Mouse (Mus musculus) myocyte (in vitro differentiated cells): Measurements from ENCODE around the gene Stk24. TPM values are rescaled to one million over a fixed set of nuclear protein-coding genes. Genes with fewer than 3 reads are reported as not detected.

ENCODE experiments used
- H3K27me3 ChIP-seq: one replicate; pipeline ENCODE4 v1.6.1; 2011; ENCODE audit not compliant: control insufficient read depth, insufficient read depth, insufficient read length
- H3K36me3 ChIP-seq: one replicate; pipeline ENCODE4 v1.6.1; 2011; ENCODE audit not compliant: control insufficient read depth, insufficient read depth
- H3K4me2 ChIP-seq: one replicate; pipeline ENCODE4 v1.6.1; 2011; ENCODE audit warnings: low read depth, control low read depth
- H3K4me3 ChIP-seq: one replicate; pipeline ENCODE4 v1.5.1; 2011; ENCODE audit warnings: mild to moderate bottlenecking, control low read depth, moderate library complexity
- H3K79me2 ChIP-seq: one replicate; pipeline ENCODE4 v1.6.1; 2011; ENCODE audit not compliant: control insufficient read depth, insufficient read depth
- H3ac ChIP-seq: one replicate; pipeline ENCODE4 v1.6.1; 2011; ENCODE audit not compliant: control insufficient read depth, insufficient read length
- CEBPB ChIP-seq: IDR thresholded peaks from 2 replicates; pipeline ENCODE4 v1.6.1; 2011; ENCODE audit warnings: mild to moderate bottlenecking, moderate library complexity; ENCODE audit not compliant: poor library complexity, insufficient read depth, severe bottlenecking
- E2F4 ChIP-seq: IDR thresholded peaks from one replicate; pipeline ENCODE4 v1.6.1; 2011; ENCODE audit warnings: mild to moderate bottlenecking, control low read depth, moderate library complexity; ENCODE audit not compliant: insufficient read depth
- MAX ChIP-seq: IDR thresholded peaks from one replicate; pipeline ENCODE4 v1.6.1; 2011; ENCODE audit warnings: low read depth, mild to moderate bottlenecking, control low read depth
- MYOD1 ChIP-seq, 3 experiments: IDR thresholded peaks; one replicate each; pipeline ENCODE4 v1.6.1; 2011; ENCODE audit warnings: control low read depth in 2 of 3, low read depth in 2 of 3, mild to moderate bottlenecking in 2 of 3, moderate library complexity in 1 of 3; ENCODE audit not compliant: insufficient read length in 2 of 3, control insufficient read depth in 1 of 3
- MYOG ChIP-seq, 3 experiments: IDR thresholded peaks; one replicate each; pipeline ENCODE4 v1.6.1; 2011; ENCODE audit warnings: control low read depth in 2 of 3, low read depth in 2 of 3, mild to moderate bottlenecking in 2 of 3; ENCODE audit not compliant: insufficient read length in 2 of 3, control insufficient read depth in 1 of 3, insufficient read depth in 1 of 3
- POLR2A ChIP-seq: IDR thresholded peaks from one replicate; pipeline ENCODE4 v1.6.1; 2011; ENCODE audit warnings: low read depth, mild to moderate bottlenecking, control low read depth, moderate library complexity; ENCODE audit not compliant: insufficient read length
- POLR2AphosphoS2 ChIP-seq: IDR thresholded peaks from one replicate; pipeline ENCODE4 v1.6.1; 2011; ENCODE audit warnings: low read depth, control low read depth; ENCODE audit not compliant: insufficient read length
- REST ChIP-seq: IDR thresholded peaks from one replicate; pipeline ENCODE4 v1.6.1; 2011; ENCODE audit warnings: mild to moderate bottlenecking, control low read depth, moderate library complexity; ENCODE audit not compliant: insufficient read depth, insufficient read length
- SRF ChIP-seq: IDR thresholded peaks from one replicate; pipeline ENCODE4 v1.6.1; 2011; ENCODE audit warnings: low read depth; ENCODE audit not compliant: control insufficient read depth, insufficient read length
- TCF12 ChIP-seq: IDR thresholded peaks from one replicate; pipeline ENCODE4 v1.6.1; 2011; ENCODE audit warnings: mild to moderate bottlenecking, control low read depth; ENCODE audit not compliant: poor library complexity, insufficient read depth, severe bottlenecking
- TCF3 ChIP-seq: IDR thresholded peaks from one replicate; pipeline ENCODE4 v1.6.1; 2011; ENCODE audit warnings: low read depth, control low read depth; ENCODE audit not compliant: insufficient read length
- USF1 ChIP-seq: IDR thresholded peaks from one replicate; pipeline ENCODE4 v1.6.1; 2011; ENCODE audit warnings: low read depth, mild to moderate bottlenecking, control low read depth, moderate library complexity
- polyA plus RNA-seq: library from polyadenylated mRNA; unstranded; fragments of >200 nt; fragmentation: generic; extraction: Trizol; gene quantifications from one replicate; pipeline ENCODE4 v1.2.1, GENCODE M21; 2012; ENCODE audit warnings: missing spikeins

Gene Stk24
- polyA plus RNA-seq, 1 experiment: 26.9 TPM

DNA sequence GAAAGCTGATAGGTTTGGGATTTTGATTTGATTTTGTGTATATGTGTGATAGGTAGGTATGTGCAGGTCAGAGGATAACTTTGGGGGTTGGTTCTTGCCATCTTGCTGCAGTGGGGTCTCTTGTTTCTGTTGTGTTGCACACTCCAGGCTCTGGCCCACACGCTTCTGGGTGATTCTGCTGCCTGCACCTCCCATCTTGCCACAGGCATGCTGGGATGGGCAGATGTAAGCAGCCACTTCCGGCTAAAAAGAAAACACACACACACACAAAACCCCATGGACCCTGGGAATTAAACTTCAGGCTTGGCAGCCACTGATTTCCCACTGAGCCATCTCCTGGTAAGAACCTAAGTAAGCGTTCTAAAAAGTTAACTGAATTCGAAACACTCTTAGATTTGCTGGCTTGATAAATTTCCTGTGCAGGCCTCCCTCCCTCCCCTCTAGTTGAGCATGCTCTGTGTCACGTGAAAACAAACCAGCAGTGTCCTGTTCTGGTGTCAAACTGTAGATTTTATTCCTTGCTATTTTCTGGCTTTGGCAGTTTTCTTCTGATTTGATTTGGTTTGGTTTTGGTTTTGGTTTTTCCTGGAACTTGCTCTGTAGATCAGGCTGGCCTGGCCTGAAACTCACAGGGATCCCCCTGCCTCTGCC lies 118.5 kb downstream of the Stk24 start:
- Histone ChIP-seq H3ac (no peak overlapping the region), H3K4me3 (no peak overlapping the region), H3K36me3 (peaks cover 13% of the 10 kb centered on the region), H3K4me2 (no peak overlapping the region), H3K79me2 (no peaks in the 10 kb centered on the region), H3K27me3 (no peaks in the 10 kb centered on the region)
- TF ChIP-seq TCF3: no peak
- no peak for TF ChIP-seq POLR2AphosphoS2
- no peak for TF ChIP-seq REST
- TF ChIP-seq POLR2A: no peak
- no peak for TF ChIP-seq TCF12
- no peak for TF ChIP-seq MYOG (IDR thresholded peaks at IDR 0.05; ENCODE audit: control insufficient read depth in 1 of 3, insufficient read depth in 1 of 3, insufficient read length in 2 of 3, low read depth in 2 of 3)
- TF ChIP-seq E2F4: no peak
- no peak for TF ChIP-seq SRF
- no peak for TF ChIP-seq MAX
- no peak for TF ChIP-seq USF1
- TF ChIP-seq CEBPB: no peak
- no peak for TF ChIP-seq MYOD1 (IDR thresholded peaks at IDR 0.05; ENCODE audit: control insufficient read depth in 1 of 3, insufficient read length in 2 of 3, low read depth in 2 of 3)

DNA sequence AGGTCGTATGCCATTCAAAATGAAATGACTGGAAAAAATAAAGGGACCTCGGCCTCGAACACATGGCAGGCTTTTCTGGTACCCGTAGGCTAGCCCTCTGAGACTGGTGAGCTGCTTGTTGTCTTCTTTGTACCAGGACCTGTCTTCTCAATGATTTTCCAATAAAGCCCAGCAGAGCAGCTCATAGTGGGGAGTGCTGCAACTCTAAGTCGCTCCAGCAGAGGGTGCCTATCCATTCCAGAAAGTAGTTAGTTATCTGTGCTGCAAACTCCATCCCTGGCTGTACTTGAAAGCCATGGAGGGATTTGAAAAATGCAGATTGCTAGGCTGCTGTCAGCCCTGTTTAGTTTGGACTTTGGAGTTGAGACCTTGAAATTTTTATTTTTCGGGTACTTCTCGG lies 120.0 kb downstream of the Stk24 start:
- peaks cover 14% of the 10 kb centered on the region for H3K36me3 ChIP-seq
- H3K79me2 ChIP-seq: no peaks in the 10 kb centered on the region
- no peak overlapping the region for H3K4me2 ChIP-seq
- no peak overlapping the region for H3K4me3 ChIP-seq
- no peaks in the 10 kb centered on the region for H3K27me3 ChIP-seq
- H3ac ChIP-seq: no peak overlapping the region
- TF ChIP-seq USF1 (no peak), REST (no peak), MYOD1 (IDR thresholded peaks at IDR 0.05; ENCODE audit: control insufficient read depth in 1 of 3, insufficient read length in 2 of 3, low read depth in 2 of 3) (no peak), MAX (no peak), E2F4 (no peak), POLR2AphosphoS2 (no peak), TCF3 (no peak), MYOG (IDR thresholded peaks at IDR 0.05; ENCODE audit: control insufficient read depth in 1 of 3, insufficient read depth in 1 of 3, insufficient read length in 2 of 3, low read depth in 2 of 3) (no peak), CEBPB (no peak), POLR2A (no peak), SRF (no peak), TCF12 (no peak)

DNA sequence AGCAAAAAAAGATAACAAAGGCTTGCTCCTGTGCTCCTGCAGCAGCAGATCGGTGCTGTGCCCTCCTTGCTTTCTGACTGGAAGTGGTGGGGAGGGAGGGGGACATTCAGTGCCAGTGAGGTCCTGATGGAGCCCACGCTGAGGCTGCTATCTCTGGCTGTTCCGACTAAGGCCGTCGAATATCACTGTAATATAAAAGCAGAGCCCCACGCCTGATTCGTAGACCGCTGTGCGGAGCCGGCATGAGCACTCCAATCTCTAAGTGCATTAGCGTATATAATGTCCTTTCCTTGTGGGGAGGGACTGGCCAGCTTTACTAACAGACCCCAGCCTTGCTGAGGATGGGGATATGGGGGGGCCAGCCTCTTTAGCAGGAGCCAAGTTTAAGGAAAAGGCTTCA lies 120.5 kb downstream of the Stk24 start:
- peaks cover 17% of the 10 kb centered on the region for H3K36me3 ChIP-seq
- H3K27me3 ChIP-seq: no peaks in the 10 kb centered on the region
- H3K4me2 ChIP-seq: no peak overlapping the region
- H3ac ChIP-seq: no peak overlapping the region
- no peak overlapping the region for H3K4me3 ChIP-seq
- H3K79me2 ChIP-seq: no peaks in the 10 kb centered on the region
- no peak for TF ChIP-seq MAX
- no peak for TF ChIP-seq TCF12
- TF ChIP-seq USF1: no peak
- TF ChIP-seq POLR2AphosphoS2: no peak
- no peak for TF ChIP-seq MYOG (IDR thresholded peaks at IDR 0.05; ENCODE audit: control insufficient read depth in 1 of 3, insufficient read depth in 1 of 3, insufficient read length in 2 of 3, low read depth in 2 of 3)
- no peak for TF ChIP-seq MYOD1 (IDR thresholded peaks at IDR 0.05; ENCODE audit: control insufficient read depth in 1 of 3, insufficient read length in 2 of 3, low read depth in 2 of 3)
- no peak for TF ChIP-seq CEBPB
- TF ChIP-seq POLR2A: no peak
- TF ChIP-seq SRF: no peak
- TF ChIP-seq REST: no peak
- TF ChIP-seq TCF3: no peak
- no peak for TF ChIP-seq E2F4

DNA sequence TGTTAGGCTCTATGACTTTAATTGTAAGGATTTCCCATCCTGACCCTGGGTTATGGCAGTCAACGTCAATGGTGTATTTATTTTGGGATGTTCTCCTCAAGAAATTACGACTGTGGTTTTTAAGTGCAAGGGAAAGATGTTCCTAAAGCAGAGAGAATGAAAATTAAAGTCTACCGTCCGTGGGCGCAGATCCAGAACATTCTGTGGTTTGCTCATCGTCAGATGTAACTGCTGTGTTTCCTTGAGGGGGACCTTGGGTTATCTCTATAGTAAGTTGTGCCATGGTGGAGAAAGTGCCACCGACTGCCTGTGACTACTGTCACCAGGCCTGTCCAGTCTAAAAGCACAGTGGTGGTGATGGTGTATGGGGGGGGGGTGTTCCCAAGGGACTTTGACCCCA lies 122.9 kb downstream of the Stk24 start:
- TF ChIP-seq E2F4 (no peak), TCF3 (no peak), MYOG (IDR thresholded peaks at IDR 0.05; ENCODE audit: control insufficient read depth in 1 of 3, insufficient read depth in 1 of 3, insufficient read length in 2 of 3, low read depth in 2 of 3) (no peak), POLR2AphosphoS2 (no peak), MYOD1 (IDR thresholded peaks at IDR 0.05; ENCODE audit: control insufficient read depth in 1 of 3, insufficient read length in 2 of 3, low read depth in 2 of 3) (no peak), TCF12 (no peak)
- Histone ChIP-seq H3ac (no peak overlapping the region), H3K79me2 (no peaks in the 10 kb centered on the region), H3K4me3 (no peak overlapping the region), H3K4me2 (no peak overlapping the region), H3K27me3 (no peaks in the 10 kb centered on the region), H3K36me3 (peaks cover 17% of the 10 kb centered on the region)

DNA sequence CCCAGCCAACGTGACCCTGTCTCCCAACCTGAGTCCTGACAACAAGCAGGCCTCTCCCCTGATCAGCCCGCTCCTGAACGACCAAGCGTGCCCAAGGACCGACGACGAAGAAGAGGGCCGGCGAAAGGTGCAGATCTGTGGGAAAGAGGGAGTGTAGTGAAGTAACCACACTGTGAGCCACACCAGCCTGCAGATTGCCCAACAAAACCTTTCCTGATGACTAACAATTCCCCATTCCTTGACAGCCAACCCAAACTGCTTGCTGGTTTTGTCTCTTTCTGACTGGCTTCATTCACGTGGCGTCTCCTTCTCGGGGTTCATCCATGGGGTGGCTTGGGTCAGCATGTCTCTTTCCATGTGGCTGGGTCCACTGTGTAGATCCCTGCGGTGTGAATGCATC lies 124.3 kb downstream of the Stk24 start:
- no peak overlapping the region for H3ac ChIP-seq
- H3K27me3 ChIP-seq: no peaks in the 10 kb centered on the region
- H3K36me3 ChIP-seq: peaks cover 13% of the 10 kb centered on the region
- no peaks in the 10 kb centered on the region for H3K79me2 ChIP-seq
- no peak overlapping the region for H3K4me2 ChIP-seq
- no peak overlapping the region for H3K4me3 ChIP-seq
- TF ChIP-seq REST (no peak), TCF3 (no peak)
